Mouse (Mus musculus): ENCODE measurements around the gene Syk.

Syk gene

DNA sequence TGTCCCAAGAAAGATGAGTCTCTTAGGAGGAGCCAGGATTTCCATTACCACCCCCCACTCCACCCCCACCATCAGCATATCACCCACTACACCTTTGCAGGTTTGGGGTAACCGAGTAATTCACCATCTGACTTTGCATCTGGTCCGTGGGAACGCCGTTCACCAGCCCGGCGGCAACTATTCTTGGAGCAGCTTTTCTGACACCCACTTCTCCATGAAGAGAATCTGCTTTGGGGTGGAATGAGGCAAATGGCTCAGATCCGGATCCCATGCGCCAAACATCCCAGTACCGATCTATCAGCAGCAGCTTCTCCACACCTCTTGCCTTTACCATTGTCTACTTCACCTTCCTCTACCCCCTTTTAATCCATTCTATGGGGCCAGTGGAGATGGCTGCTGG, 12.7 kb upstream of the Syk start:
- DNase-seq, result no peak

DNA sequence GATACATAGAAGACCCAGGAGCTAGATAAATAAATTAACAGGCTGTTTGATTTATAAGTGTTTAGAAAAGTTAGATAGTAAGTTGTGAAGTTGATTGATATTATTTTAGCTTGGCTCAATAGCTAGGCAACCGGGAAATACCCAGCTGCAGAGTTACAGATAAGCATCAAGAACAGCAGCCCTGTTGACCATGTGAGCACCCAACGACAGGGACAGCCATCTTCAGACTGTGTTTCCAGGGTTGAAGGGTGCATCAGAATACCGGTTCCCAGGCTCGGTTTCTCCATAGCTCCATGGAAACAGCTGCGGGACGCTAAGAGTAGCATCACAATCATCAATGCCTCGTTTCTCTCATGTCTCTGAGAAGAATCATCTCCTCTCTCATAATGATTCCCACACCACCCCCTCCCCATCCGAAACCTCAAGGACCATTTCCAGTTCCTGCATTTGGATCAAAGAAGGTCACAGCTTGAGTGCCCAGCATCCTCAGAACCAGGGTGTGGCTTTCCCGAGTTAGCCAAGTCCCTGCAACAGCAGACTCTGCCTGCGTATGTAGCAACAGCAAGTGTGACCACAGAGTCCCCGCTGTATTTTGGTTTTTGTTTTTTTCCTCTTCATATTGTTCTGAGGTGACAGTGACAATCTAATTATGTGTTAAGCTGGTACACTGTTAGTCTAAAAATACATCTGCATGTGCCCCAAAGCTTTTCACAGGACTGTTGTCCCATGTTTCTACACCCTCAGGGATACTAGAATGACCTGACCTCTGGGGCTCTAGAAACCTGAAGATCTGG, 11.2 kb upstream of the Syk start:
- no peak for DNase-seq

DNA sequence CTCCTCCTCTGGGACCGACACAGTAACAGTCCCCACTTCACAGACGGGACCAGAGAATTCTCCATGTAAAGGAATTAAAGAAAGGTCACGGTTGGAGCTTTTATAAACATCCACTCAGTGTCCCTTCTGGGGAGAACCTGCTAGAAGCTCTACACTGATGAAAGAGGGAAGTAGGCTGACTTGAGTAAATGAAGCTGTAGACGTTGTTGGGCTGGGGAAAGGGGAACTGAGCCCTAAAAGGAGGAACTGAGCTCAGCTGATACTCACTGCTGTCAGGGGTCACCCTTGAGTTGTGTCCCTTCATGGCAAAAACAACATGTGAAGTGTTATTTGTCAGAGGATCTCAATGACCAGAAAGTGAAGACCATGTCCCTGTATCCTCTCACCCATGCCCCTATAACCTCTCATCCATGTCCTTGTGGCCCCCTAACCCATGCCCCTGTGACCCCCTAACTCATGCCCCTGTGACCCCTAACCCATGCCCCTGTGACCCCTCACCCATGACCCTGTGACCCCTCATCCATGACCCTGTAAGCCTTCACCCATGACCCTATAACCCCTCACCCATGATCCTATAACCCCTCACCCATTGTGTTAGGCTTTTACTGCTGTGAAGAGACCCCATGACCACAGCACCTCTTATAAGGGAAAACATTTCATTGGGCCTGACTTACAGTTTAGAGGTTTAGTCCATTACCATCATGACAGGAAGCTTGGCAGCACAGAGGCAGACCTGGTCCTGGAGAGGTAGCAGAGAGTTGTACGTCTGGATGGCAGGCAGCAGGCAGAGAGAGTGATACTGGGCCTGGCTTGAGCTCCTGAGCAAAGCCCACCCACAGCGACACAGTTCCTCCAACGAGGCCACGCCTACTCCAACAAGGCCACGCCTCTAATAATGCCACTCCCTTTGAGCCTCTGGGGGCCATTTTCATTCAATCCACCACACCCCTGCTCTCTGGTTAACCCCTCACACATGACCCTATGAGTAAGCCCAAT, 10.2 kb upstream of the Syk start:
- DNase-seq, result no peak

DNA sequence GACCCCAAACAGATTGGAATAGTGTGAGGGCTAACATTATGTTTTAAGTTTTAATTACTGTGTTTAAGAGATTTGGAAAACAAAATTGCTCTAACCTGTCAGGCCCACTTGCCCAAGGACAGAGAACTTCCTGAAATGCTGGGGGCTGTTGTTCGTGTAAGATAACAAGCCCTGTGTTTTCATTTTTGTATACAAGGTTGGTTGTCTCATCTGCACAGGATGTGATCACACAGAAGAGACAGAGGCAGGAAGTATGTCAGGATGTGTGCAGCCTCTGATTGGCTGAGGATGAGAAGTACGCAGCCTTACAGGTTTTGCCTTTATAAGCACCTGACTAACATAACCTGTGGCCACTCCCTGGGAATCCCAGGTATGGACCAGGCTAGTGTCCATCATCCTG, 8.7 kb upstream of the Syk start:
- no peak for DNase-seq

DNA sequence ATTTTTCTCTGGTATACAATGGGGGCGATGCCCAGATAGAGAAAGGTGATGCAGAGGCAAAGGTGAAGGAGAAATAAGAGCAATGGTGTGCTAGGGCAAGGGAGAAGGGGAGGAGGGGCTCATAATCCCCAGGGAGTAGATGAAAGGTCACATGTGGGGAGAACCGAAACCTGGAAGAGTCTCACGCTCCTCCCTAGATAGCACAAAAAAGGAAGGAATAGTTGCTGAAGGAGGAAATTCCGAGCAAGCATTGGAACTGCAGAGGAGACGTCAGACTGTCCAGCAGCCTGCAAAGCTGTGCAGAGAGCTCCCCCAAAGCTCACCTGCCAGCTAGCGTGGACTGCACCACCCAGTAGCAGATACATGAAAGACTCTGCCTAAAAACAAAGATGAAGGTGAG, 7.5 kb upstream of the Syk start:
- DNase-seq, result no peak

DNA sequence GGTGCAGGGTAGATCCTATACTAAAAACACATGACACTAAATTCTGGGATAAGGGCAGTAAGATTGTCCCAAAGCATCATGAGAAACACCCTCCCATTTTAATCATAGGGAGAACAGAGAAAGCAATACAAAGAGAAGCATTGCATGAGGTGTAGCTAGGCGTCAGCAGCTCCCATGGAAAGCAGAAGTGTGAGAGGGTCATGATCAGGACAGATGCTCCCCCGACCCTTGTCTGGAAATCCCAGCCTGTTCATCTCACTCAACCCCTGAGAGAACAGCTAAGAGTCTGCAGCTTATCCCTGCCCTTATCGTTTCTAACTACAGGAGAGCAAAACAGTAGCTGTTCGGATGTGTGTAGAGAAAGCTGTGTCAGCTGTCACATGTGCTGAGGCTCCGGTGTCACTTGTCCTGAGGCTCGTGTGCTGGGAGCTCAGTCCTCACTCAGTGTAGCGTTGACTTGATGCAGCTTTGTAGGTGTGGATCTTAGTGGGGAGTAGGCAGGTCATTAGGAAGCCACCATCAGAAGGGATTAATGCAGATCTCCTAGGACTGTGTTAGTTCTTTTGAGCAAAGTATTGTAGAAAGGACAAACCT, 6.9 kb upstream of the Syk start:
- no peak for DNase-seq

DNA sequence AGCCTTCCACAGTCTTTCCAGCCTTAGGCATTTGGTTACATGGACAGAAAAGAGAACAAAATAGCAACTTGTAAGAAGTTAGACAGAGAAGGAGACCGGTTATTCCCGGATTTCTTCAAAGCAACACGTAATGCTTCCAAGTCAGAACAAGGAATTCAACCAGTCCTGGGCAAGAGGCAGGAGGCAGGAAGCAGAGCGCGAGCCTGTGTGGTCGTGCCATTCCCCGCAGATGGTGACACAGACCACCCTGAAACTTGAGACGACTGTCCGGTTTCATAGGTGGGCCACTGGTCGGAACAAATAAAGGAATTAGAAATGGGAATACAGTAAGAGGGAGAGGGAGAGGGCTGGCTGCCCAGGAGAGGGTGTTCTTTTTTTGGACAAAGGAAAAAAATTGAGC, 6.1 kb upstream of the Syk start:
- DNase-seq, result no peak

DNA sequence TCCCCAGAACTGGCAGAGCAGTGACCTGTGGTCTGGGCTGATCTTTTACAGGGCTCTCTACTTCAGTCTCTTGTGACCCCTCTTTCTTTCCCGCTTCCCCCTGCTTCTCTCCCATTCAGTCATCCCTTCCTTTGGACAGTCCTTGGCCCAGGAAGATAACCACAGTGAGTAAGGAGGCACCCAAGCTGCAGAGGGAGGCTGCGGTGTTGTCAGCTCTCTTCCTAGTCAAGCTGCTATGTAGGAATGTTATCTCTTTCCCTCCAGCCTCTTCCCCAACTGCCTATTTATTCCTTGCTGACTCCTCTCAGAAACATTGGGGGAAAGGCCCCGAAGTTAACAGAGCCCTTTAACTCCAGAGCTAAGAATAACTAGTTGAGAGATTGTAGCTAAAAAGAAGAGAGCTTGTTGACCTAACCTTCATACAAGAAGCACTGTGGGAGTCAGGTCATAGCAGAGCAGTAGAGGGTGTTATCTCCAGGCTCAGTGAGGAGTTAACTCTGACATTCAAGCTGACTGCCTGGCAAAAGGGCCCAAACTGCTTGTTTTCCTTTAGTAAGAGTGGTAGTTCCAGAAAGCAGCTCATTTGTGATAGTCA, 5.5 kb upstream of the Syk start:
- no peak for DNase-seq

DNA sequence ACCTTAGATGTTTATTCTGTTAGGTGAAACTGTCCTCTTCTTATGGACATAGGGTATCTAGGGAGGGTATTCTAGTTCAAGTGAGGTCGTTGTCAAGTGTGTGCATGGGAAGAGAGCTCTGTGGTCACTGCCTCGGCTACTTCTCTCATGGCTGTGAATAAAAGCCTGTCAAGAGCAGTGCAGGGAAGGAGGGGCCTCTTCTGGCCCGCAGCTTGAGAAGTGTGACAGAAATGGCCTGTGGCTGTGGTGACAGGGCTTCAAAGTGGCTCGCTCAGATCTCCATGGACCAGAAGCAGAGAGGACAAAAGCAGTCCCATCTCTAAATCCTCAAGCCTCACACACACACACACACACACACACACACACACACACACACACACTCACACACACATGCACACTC, 5.0 kb upstream of the Syk start:
- no peak for DNase-seq

DNA sequence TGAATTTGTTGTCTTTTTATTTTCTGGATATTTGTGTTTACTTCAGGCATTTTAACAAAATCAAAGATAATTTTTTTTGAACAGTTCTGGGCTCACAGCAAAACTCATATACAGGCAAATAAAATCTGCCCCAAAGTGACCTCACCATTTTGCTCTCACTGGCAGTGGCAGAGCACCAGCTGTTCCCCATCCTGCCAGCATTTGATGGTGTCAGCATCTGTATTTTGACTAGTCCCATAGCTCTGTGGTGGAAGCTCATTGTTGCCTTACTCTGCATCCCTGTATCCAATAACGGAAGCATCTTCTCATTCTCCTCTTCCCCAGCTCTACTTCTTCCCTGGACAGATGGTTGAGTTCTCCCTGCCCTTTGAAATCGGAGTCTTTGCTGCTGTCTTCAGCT, 4.2 kb upstream of the Syk start:
- DNase-seq, result no peak

DNA sequence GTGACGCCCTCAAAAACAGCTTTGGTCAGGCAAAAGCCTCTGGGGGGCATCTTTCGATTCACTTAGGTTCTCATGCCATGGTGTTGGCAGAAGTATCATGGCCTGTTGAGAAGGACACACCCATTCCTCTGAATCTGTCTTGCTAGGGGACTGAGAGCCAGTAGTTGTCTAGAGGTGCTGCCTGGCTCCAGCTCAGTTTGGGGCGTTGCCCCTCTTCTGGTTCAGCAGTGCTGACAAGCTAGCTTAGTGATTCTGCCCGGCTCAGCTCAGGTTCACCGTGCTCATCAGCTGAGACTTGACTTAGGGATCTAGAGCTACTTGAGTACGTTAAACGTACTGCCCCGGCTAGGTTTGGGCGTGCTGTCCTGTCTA, 481 bp upstream of the Syk start:
- DNase-seq, result no peak

DNA sequence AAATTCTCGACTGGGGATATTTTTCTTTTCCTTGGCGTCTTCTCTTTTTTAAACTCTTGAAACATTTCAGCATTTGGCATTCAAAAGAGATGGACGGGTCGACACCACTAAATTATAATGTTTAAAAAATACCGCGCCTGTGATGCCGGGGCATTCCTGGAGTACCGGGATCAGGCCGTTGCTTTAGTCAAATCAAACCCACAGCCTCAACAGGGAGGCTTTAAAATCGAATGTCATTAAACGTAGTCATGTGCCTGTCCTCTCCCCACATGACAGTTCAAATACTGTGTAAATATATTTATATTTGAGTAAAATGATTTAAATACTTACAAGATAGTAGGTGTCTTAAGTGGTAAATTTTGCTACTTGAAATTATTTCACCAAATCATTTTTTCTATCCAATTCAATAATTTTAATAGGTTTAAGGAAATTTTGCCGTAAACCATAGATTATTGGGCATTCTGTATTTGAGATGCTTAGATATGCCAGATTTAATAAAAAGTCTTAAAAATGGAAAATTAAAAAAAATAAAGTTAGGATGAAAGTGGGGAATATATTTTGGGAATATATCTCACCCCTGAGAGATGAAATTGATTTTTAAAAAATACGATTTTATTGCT, 1.1 kb downstream of the Syk start:
- DNase-seq, result no peak

DNA sequence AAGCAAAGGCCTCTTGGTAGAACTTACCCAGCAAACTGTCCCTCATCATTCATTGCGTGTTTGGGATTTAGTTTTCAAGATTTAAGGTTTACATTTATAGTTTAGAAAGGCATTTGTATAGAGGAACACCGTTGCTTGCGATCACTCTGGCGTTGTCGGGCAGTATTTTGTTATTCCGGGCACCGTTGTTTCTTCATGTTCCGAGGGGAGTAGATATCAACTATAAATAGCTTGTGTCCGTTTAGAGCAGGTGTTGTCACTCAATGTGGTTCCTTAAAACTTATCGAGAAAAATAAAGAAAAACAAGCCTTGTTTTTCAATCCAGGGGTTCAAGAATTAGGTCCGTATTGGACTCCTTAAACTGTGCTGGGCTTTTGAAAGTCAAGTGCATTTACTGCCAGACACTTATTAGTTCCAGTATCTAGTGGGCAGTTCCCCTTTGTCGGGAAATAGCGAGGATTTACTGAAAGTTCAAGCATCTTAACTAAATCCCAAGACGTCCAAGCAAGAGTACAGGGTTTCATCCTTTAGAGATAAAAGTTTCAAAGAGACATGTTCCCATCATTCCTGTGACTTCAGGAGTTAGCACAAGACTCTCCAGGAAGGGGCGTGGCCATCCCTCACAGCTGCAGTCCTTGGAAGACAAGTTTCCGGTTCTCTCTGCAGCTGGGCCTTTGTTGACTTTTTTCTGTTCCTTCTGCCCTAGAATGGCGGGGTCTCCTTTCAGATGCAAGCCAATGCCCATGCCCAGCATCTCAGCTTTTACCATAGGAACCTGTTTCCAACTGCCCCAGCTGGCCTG, 1.9 kb downstream of the Syk start:
- DNase-seq, result no peak

DNA sequence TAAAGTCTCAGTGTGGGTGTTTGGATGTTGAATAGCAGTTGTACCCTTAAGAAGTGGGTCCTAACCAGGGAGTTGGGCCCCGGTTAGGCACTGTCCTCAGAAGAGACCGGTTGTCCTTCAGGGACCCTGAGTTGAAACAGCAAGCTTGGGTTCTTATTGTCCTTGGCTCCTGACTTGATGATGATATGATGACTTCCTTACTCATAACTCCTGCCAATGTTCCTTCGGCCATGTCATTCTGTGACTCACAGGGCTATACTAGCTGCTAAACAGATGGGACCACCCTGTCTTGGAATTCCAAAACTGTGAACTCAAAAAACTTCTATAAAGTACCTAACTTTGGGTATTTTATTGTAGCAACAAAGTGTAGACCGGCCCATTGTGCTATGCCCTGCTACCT, 4.8 kb downstream of the Syk start:
- no peak for DNase-seq

DNA sequence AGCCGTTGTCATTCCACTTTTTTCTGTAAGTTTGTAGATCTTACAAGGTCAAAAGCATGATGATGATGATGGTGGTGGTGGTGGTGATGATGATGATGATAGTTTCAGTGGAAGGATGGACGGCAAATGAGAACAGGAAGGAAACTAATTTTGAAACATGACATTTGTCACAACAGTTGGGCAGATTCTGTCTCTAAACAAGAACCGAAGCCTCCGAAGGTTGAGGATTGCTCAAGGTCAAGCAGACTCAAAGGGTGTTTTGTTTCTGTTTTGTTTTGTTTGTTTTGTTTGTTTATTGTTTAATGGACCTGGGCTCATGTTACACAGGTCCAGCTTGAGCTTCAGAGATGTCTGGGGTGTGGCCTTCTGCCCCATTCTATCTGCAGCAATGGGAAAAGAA, 6.1 kb downstream of the Syk start:
- no peak for DNase-seq

DNA sequence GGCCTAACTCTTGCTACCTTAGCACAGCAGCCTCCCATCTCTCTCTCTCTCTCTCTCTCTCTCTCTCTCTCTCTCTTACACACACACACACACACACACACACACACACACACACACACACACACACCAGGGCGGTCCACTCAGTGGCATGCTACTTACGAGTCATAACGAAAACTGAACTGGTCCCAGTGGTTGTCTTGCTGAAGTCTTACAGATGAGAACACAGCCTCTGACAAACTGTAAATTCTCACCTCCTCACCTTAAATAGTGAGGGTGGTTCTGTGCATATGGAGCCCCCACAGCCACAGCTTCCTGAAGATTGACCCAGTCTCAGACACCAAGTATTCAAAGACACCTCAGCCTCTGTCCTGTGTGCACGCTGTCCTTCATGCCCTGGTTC, 8.9 kb downstream of the Syk start:
- DNase-seq, result no peak

DNA sequence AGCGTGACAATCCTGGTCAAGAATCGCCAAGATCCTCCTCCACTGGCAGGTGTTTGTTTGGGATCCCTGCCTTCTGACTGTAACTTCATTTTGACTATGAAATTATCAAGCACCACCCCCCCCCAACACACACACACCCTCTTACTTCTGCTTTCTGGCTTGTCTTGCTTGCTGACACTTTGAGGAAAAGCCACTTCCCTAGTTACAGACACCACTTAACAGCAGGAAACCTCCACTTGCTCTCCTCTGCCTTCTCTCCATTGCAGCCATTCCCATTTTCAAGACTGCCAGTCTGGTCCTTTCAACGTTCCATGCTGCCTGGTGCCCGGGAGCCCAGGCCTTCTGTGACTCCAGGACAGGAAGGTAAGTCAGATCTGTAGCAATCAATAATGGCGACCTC, 13.7 kb downstream of the Syk start:
- DNase-seq, result no peak

DNA sequence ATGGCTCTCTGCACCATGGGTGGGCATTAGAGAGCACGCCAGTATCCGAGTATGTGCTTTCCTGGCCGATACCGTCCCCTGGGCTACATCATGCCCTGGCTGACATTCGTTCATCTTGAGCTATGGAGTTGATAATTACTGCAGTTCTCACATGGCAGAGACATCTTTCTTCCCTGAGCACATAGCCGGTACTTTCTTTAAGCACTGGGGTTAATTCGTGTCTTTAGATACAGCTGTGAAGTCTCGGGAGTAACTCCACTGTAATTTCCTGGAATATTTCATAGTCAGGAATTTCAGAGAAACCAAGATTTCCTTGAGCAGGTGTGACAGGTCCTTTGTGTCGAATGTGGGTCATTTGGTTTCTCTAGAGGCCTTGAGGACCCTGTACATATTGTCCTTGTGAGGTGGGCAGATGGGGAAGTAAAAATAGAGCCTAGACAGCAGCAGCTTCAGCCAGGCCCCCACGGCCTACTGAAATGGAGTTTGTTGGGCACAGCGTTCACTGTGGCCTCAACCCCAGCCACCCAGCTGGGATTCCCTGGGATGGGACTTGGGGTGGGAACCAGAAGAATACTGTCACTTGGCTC, 14.2 kb downstream of the Syk start:
- no peak for DNase-seq

DNA sequence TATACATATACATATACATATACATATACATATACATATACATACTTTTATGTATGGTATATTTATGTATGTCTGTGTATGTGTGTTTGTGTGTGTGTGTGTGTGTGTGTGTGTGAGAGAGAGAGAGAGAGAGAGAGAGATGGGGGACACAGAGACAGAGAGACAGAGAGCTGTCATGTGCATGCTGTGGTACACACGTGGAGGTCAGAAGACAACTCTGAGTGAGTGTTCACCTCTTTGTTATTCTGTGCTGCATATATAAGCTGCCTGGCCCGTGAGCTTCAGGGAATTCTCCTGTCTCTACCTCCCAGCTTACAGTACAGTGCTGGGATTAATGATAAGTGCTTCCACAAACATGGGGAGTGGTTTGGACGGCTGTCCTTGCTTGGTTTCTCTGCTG, 15.3 kb downstream of the Syk start:
- DNase-seq, result no peak

DNA sequence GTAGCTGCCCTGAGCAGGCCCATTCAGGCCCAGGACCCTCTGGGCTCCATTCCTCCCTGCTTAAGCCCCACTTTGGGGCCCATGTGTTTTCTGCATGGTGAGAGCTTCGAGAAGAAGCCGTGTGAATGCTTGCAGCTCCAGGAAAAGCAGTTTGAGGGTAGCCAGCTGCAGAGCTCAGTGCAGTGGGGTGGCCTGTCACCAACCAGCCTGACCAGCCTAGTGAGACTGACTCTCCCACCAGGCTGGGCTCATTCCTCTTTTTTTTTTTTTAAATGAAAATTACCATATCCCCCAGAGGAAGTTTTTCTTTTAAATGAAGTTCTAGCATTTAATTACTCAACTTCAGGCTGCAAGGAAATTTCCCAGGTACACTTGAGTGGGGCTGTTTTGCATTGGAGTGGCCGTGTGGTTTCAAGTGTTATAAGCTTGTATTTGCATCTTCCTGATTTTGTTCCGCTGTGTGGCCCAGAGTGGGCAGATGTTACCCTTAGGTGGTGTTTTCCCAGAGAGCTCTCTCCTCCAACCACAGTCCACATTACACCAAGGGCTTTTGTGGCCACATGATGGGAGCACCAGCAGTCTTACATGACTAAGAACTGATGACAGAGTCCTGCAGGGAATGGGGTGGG, 17.2 kb downstream of the Syk start:
- no peak for DNase-seq

DNA sequence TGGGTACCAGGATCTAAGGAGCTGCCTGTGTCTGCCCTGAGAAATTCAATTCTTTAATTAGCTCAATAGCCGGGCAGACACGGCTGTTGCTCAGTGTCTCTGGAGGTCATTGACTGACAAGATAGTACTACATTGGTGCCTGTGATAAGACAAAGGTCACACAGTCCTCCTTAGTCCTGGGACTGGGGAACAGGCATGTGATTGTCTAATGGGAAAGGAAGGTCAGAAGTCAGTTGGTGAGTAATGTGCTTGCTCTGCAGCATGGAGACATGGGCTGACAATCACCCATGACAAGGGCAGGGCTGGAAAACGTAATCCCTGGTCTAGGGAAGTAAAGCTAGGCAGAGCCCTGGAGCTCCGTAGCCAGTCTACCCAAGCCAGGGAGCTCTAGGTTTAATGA, 19.8 kb downstream of the Syk start:
- DNase-seq, result no peak
